Mouse (Mus musculus): Measurements from ENCODE around the gene Lrtm2. TPM values are rescaled to one million over a fixed set of nuclear protein-coding genes. Genes with fewer than 3 reads are reported as not detected.

Lrtm2 gene
- polyA plus RNA-seq, 1 experiment from 2014 or later: 0.29 TPM

GRCm38 (mm10) chr6:119303331-119303730 lies 27.2 kb downstream of the Lrtm2 start:
- DNase-seq (ENCODE audit: low spot score): no peak
- Histone ChIP-seq H3K4me1 (ENCODE audit: insufficient read depth, low read depth, low read length) (no peaks in the 10 kb centered on the region), H3K27ac (ENCODE audit: low read length) (no peak overlapping the region), H3K9ac (replicated peaks; ENCODE audit: low read depth) (no peak overlapping the region), H3K9me3 (ENCODE audit: low read length) (no peaks in the 10 kb centered on the region), H3K4me2 (replicated peaks; ENCODE audit: low read depth, low read length) (no peak overlapping the region), H3K36me3 (ENCODE audit: insufficient read depth, low read length) (no peaks in the 10 kb centered on the region), H3K4me3 (ENCODE audit: low read depth, low read length) (no peak overlapping the region), H3K27me3 (replicated peaks; ENCODE audit: insufficient read depth, low read length) (no peaks in the 10 kb centered on the region)
- no peak for ATAC-seq
- 84% methylated on average over 6 of the region's 6 CpGs for WGBS
- TF ChIP-seq EP300 (IDR thresholded peaks at IDR 0.05) (no peak), CTCF (IDR thresholded peaks at IDR 0.05) (no peak)

DNA sequence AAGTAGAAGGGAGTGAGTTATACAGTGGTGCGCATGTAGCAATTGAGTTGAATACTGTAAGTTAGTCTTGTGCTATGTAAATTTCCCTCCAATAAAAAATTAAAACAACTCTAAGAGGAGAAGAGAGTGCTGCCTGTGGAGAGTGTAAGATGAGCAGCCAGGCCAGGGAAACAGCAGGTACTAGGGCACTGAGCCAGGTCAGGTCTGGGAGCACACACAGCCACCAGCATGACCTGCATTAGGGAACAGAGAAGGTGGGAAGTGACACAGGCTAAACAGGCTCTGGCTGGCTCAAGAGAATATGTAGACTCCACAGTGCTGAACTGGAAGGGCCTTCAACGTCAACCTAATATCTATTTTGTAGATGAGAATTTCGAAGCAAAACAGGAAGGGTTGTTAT lies 29.3 kb downstream of the Lrtm2 start:
- no peak overlapping the region for H3K4me2 ChIP-seq (replicated peaks; ENCODE audit: low read depth, low read length)
- no peak overlapping the region for H3K4me3 ChIP-seq (ENCODE audit: low read depth, low read length)
- no peak overlapping the region for H3K9ac ChIP-seq (replicated peaks; ENCODE audit: low read depth)
- ATAC-seq (no peak), DNase-seq (ENCODE audit: low spot score) (no peak)
- no peaks in the 10 kb centered on the region for H3K9me3 ChIP-seq (ENCODE audit: low read length)
- TF ChIP-seq EP300 (IDR thresholded peaks at IDR 0.05) (no peak), CTCF (IDR thresholded peaks at IDR 0.05) (no peak)
- no peaks in the 10 kb centered on the region for H3K36me3 ChIP-seq (ENCODE audit: insufficient read depth, low read length)
- H3K27me3 ChIP-seq (replicated peaks; ENCODE audit: insufficient read depth, low read length): no peaks in the 10 kb centered on the region
- no peak overlapping the region for H3K27ac ChIP-seq (ENCODE audit: low read length)
- no peaks in the 10 kb centered on the region for H3K4me1 ChIP-seq (ENCODE audit: insufficient read depth, low read depth, low read length)
- WGBS: 87% methylated on average over 3 of the region's 3 CpGs

DNA sequence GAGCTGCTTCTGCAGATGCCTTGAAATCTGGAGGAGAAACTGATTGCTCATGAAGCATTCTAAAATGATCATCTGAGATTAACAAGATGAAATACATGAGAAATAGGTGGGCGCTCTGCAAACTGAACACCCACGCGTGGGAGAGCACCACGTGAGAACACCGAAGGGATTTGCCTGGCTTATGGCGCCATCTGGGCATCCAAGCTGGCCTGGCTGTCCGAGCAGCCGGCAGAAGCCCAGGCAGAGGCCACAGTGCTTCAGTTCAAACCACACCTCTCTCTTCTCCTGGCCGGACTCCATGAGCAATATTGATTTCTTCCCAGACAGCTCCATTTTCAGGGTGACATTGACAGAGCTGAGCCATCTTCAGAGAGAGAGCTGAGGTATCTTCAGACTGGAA lies 49.8 kb downstream of the Lrtm2 start:
- WGBS: 66% methylated on average over 9 of the region's 9 CpGs

GRCm38 (mm10) chr6:119276713-119277112 lies 53.9 kb downstream of the Lrtm2 start:
- no peaks in the 10 kb centered on the region for H3K36me3 ChIP-seq (ENCODE audit: insufficient read depth, low read length)
- H3K4me3 ChIP-seq (ENCODE audit: low read depth, low read length): no peak overlapping the region
- no peaks in the 10 kb centered on the region for H3K27me3 ChIP-seq (replicated peaks; ENCODE audit: insufficient read depth, low read length)
- no peaks in the 10 kb centered on the region for H3K9me3 ChIP-seq (ENCODE audit: low read length)
- H3K4me2 ChIP-seq (replicated peaks; ENCODE audit: low read depth, low read length): no peak overlapping the region
- TF ChIP-seq EP300 (IDR thresholded peaks at IDR 0.05): no peak
- TF ChIP-seq CTCF (IDR thresholded peaks at IDR 0.05): no peak
- 64% methylated on average over 2 of the region's 2 CpGs for WGBS
- H3K9ac ChIP-seq (replicated peaks; ENCODE audit: low read depth): no peak overlapping the region
- ATAC-seq (no peak), DNase-seq (ENCODE audit: low spot score) (no peak)
- no peaks in the 10 kb centered on the region for H3K4me1 ChIP-seq (ENCODE audit: insufficient read depth, low read depth, low read length)
- H3K27ac ChIP-seq (ENCODE audit: low read length): no peak overlapping the region

More for the DNA sequence above, 49.8 kb downstream of the Lrtm2 start:
- Histone ChIP-seq H3K4me2 (replicated peaks; ENCODE audit: low read depth, low read length) (no peak overlapping the region), H3K9ac (replicated peaks; ENCODE audit: low read depth) (no peak overlapping the region), H3K4me3 (ENCODE audit: low read depth, low read length) (no peak overlapping the region), H3K9me3 (ENCODE audit: low read length) (no peaks in the 10 kb centered on the region), H3K27ac (ENCODE audit: low read length) (no peak overlapping the region), H3K36me3 (ENCODE audit: insufficient read depth, low read length) (no peaks in the 10 kb centered on the region), H3K4me1 (ENCODE audit: insufficient read depth, low read depth, low read length) (no peaks in the 10 kb centered on the region), H3K27me3 (replicated peaks; ENCODE audit: insufficient read depth, low read length) (no peaks in the 10 kb centered on the region)
- no peak for ATAC-seq
- DNase-seq (ENCODE audit: low spot score): no peak
- TF ChIP-seq CTCF (IDR thresholded peaks at IDR 0.05) (no peak), EP300 (IDR thresholded peaks at IDR 0.05) (no peak)

Other genes starting within 250 kb of the Lrtm2 start
- 6.6 and 7.3 TPM in 2 replicates for gene Dcp1b, start 155.5 kb downstream of the Lrtm2 start, polyA plus RNA-seq (2015; fragmentation: Nextera tagmentation; extraction: Ambion mirVana)
- gene Cacna1c, start 134.3 kb downstream of the Lrtm2 start, polyA plus RNA-seq (2015; fragmentation: Nextera tagmentation; extraction: Ambion mirVana): 4.8 and 6.2 TPM in 2 replicates
- gene Cacna2d4, start 94.2 kb downstream of the Lrtm2 start, polyA plus RNA-seq (2015; fragmentation: Nextera tagmentation; extraction: Ambion mirVana): 0.19 and 0.39 TPM in 2 replicates
- 60.7 and 66.4 TPM in 2 replicates for gene Adipor2, start 86.9 kb upstream of the Lrtm2 start, polyA plus RNA-seq (2015; fragmentation: Nextera tagmentation; extraction: Ambion mirVana)
- gene Fbxl14, start 148.9 kb upstream of the Lrtm2 start, polyA plus RNA-seq (2015; fragmentation: Nextera tagmentation; extraction: Ambion mirVana): 3.9 and 4.5 TPM in 2 replicates
- gene Wnt5b, start 213.6 kb upstream of the Lrtm2 start, polyA plus RNA-seq (2015; fragmentation: Nextera tagmentation; extraction: Ambion mirVana): 4.8 and 6.6 TPM in 2 replicates